Mouse (Mus musculus): ENCODE measurements around the gene Mast4. TPM values are rescaled to one million over a fixed set of nuclear protein-coding genes. Genes with fewer than 3 reads are reported as not detected.
A peak's percentile ranks its signal among the peaks of the same experiment; 100 is the strongest.

The Mast4 gene
- polyA plus RNA-seq, 1 experiment from 2014 or later: 19.5 TPM

- no peaks in the 10 kb centered on the region for H3K4me1 ChIP-seq (ENCODE audit: control insufficient read depth, insufficient read depth, low read length)
- H3K9ac ChIP-seq (ENCODE audit: low read length): no peak overlapping the region
- H3K27me3 ChIP-seq (ENCODE audit: control insufficient read depth, insufficient read depth, low read length): no peaks in the 10 kb centered on the region
- no peaks in the 10 kb centered on the region for H3K9me3 ChIP-seq (ENCODE audit: control insufficient read depth, low read length)
- H3K27ac ChIP-seq (ENCODE audit: low read depth, low read length): no peak overlapping the region
- H3K4me2 ChIP-seq (ENCODE audit: low read depth): no peak overlapping the region
- no peak overlapping the region for H3K4me3 ChIP-seq (ENCODE audit: low read depth, low read length)
- no peaks in the 10 kb centered on the region for H3K36me3 ChIP-seq (ENCODE audit: control insufficient read depth, insufficient read depth, low read length)
- DNase-seq (ENCODE audit: low spot score) (no peak), ATAC-seq (ENCODE audit: insufficient read depth, low FRiP score, low TSS enrichment) (no peak)
- 60% methylated on average over 11 of the region's 11 CpGs for WGBS
Measured at GRCm38 (mm10) chr13:102989616-102990015, 344.7 kb downstream of the Mast4 start.

GRCm38 (mm10) chr13:102988976-102989375 is 345.3 kb downstream of the Mast4 start:
- Histone ChIP-seq H3K4me2 (ENCODE audit: low read depth) (no peak overlapping the region), H3K9me3 (ENCODE audit: control insufficient read depth, low read length) (no peaks in the 10 kb centered on the region), H3K4me1 (ENCODE audit: control insufficient read depth, insufficient read depth, low read length) (no peaks in the 10 kb centered on the region), H3K9ac (ENCODE audit: low read length) (no peak overlapping the region), H3K27me3 (ENCODE audit: control insufficient read depth, insufficient read depth, low read length) (no peaks in the 10 kb centered on the region), H3K36me3 (ENCODE audit: control insufficient read depth, insufficient read depth, low read length) (no peaks in the 10 kb centered on the region), H3K4me3 (ENCODE audit: low read depth, low read length) (no peak overlapping the region), H3K27ac (ENCODE audit: low read depth, low read length) (no peak overlapping the region)
- DNase-seq (ENCODE audit: low spot score): no peak
- ATAC-seq (ENCODE audit: insufficient read depth, low FRiP score, low TSS enrichment): no peak
- 94% methylated on average over 4 of the region's 4 CpGs for WGBS

- Histone ChIP-seq H3K4me2 (ENCODE audit: low read depth) (no peak overlapping the region), H3K27me3 (ENCODE audit: control insufficient read depth, insufficient read depth, low read length) (no peaks in the 10 kb centered on the region), H3K9ac (ENCODE audit: low read length) (no peak overlapping the region), H3K4me3 (ENCODE audit: low read depth, low read length) (no peak overlapping the region), H3K4me1 (ENCODE audit: control insufficient read depth, insufficient read depth, low read length) (no peaks in the 10 kb centered on the region), H3K27ac (ENCODE audit: low read depth, low read length) (no peak overlapping the region), H3K9me3 (ENCODE audit: control insufficient read depth, low read length) (no peaks in the 10 kb centered on the region), H3K36me3 (ENCODE audit: control insufficient read depth, insufficient read depth, low read length) (no peaks in the 10 kb centered on the region)
- ATAC-seq (ENCODE audit: insufficient read depth, low FRiP score, low TSS enrichment) (no peak), DNase-seq (ENCODE audit: low spot score) (no peak)
- WGBS: 77% methylated on average over 11 of the region's 11 CpGs
Measured at GRCm38 (mm10) chr13:102988251-102988895, 345.9 kb downstream of the Mast4 start.

GRCm38 (mm10) chr13:102984550-102984949 is 349.7 kb downstream of the Mast4 start:
- no peaks in the 10 kb centered on the region for H3K36me3 ChIP-seq (ENCODE audit: control insufficient read depth, insufficient read depth, low read length)
- H3K4me2 ChIP-seq (ENCODE audit: low read depth): no peak overlapping the region
- H3K9me3 ChIP-seq (ENCODE audit: control insufficient read depth, low read length): no peaks in the 10 kb centered on the region
- no peak overlapping the region for H3K4me3 ChIP-seq (ENCODE audit: low read depth, low read length)
- ATAC-seq (ENCODE audit: insufficient read depth, low FRiP score, low TSS enrichment): no peak
- WGBS: 94% methylated on average over 4 of the region's 4 CpGs
- no peak overlapping the region for H3K27ac ChIP-seq (ENCODE audit: low read depth, low read length)
- DNase-seq (ENCODE audit: low spot score): no peak
- no peaks in the 10 kb centered on the region for H3K27me3 ChIP-seq (ENCODE audit: control insufficient read depth, insufficient read depth, low read length)
- H3K4me1 ChIP-seq (ENCODE audit: control insufficient read depth, insufficient read depth, low read length): no peaks in the 10 kb centered on the region
- no peak overlapping the region for H3K9ac ChIP-seq (ENCODE audit: low read length)

GRCm38 (mm10) chr13:102973853-102974252 is 360.4 kb downstream of the Mast4 start:
- Histone ChIP-seq H3K27ac (ENCODE audit: low read depth, low read length) (no peak overlapping the region), H3K9me3 (ENCODE audit: control insufficient read depth, low read length) (no peaks in the 10 kb centered on the region), H3K4me3 (ENCODE audit: low read depth, low read length) (no peak overlapping the region), H3K4me2 (ENCODE audit: low read depth) (no peak overlapping the region), H3K27me3 (ENCODE audit: control insufficient read depth, insufficient read depth, low read length) (no peaks in the 10 kb centered on the region), H3K36me3 (ENCODE audit: control insufficient read depth, insufficient read depth, low read length) (no peaks in the 10 kb centered on the region), H3K9ac (ENCODE audit: low read length) (no peak overlapping the region), H3K4me1 (ENCODE audit: control insufficient read depth, insufficient read depth, low read length) (no peaks in the 10 kb centered on the region)
- DNase-seq (ENCODE audit: low spot score) (no peak), ATAC-seq (ENCODE audit: insufficient read depth, low FRiP score, low TSS enrichment) (no peak)
- 88% methylated on average over 5 of the region's 5 CpGs for WGBS

GRCm38 (mm10) chr13:102963471-102963870 is 370.8 kb downstream of the Mast4 start:
- H3K4me3 ChIP-seq (ENCODE audit: low read depth, low read length): no peak overlapping the region
- no peaks in the 10 kb centered on the region for H3K4me1 ChIP-seq (ENCODE audit: control insufficient read depth, insufficient read depth, low read length)
- 94% methylated on average over 6 of the region's 6 CpGs for WGBS
- H3K36me3 ChIP-seq (ENCODE audit: control insufficient read depth, insufficient read depth, low read length): no peaks in the 10 kb centered on the region
- H3K27me3 ChIP-seq (ENCODE audit: control insufficient read depth, insufficient read depth, low read length): no peaks in the 10 kb centered on the region
- no peak overlapping the region for H3K9ac ChIP-seq (ENCODE audit: low read length)
- DNase-seq (ENCODE audit: low spot score) (no peak), ATAC-seq (ENCODE audit: insufficient read depth, low FRiP score, low TSS enrichment) (no peak)
- no peak overlapping the region for H3K27ac ChIP-seq (ENCODE audit: low read depth, low read length)
- no peak overlapping the region for H3K4me2 ChIP-seq (ENCODE audit: low read depth)
- no peaks in the 10 kb centered on the region for H3K9me3 ChIP-seq (ENCODE audit: control insufficient read depth, low read length)

- 52% methylated on average over 19 of the region's 19 CpGs for WGBS
- H3K27ac ChIP-seq (ENCODE audit: low read depth, low read length): no peak overlapping the region
- peak overlapping the region; percentile 40 for H3K4me2 ChIP-seq (ENCODE audit: low read depth)
- H3K4me1 ChIP-seq (ENCODE audit: control insufficient read depth, insufficient read depth, low read length): peaks cover 2% of the 10 kb centered on the region; the same call in 1 of the 2 replicates
- H3K9ac ChIP-seq (ENCODE audit: low read length): peak overlapping the region; percentile 20; the same call in 1 of the 2 replicates
- H3K9me3 ChIP-seq (ENCODE audit: control insufficient read depth, low read length): no peaks in the 10 kb centered on the region
- DNase-seq (ENCODE audit: low spot score) (no peak), ATAC-seq (ENCODE audit: insufficient read depth, low FRiP score, low TSS enrichment) (no peak)
- peak overlapping the region; percentile 15; the same call in 1 of the 2 replicates for H3K4me3 ChIP-seq (ENCODE audit: low read depth, low read length)
- H3K36me3 ChIP-seq (ENCODE audit: control insufficient read depth, insufficient read depth, low read length): no peaks in the 10 kb centered on the region
- H3K27me3 ChIP-seq (ENCODE audit: control insufficient read depth, insufficient read depth, low read length): no peaks in the 10 kb centered on the region
Measured at GRCm38 (mm10) chr13:102958273-102959270, 375.7 kb downstream of the Mast4 start.

GRCm38 (mm10) chr13:102957508-102958272 is 376.6 kb downstream of the Mast4 start:
- H3K4me2 ChIP-seq (ENCODE audit: low read depth): peak overlapping the region; percentile 40
- H3K27me3 ChIP-seq (ENCODE audit: control insufficient read depth, insufficient read depth, low read length): no peaks in the 10 kb centered on the region
- no peaks in the 10 kb centered on the region for H3K36me3 ChIP-seq (ENCODE audit: control insufficient read depth, insufficient read depth, low read length)
- ATAC-seq (ENCODE audit: insufficient read depth, low FRiP score, low TSS enrichment): peak; percentile 83
- peaks cover 2% of the 10 kb centered on the region; the same call in 1 of the 2 replicates for H3K4me1 ChIP-seq (ENCODE audit: control insufficient read depth, insufficient read depth, low read length)
- no peaks in the 10 kb centered on the region for H3K9me3 ChIP-seq (ENCODE audit: control insufficient read depth, low read length)
- H3K27ac ChIP-seq (ENCODE audit: low read depth, low read length): 0 out of 2 replicates have a peak overlapping the region, but pooled peaks have one; percentile 23
- H3K9ac ChIP-seq (ENCODE audit: low read length): peak overlapping the region; percentile 26; the same call in 1 of the 2 replicates
- peak; percentile 60 for DNase-seq (ENCODE audit: low spot score)
- 3% methylated on average over 15 of the region's 15 CpGs for WGBS
- peak overlapping the region; percentile 15; the same call in 1 of the 2 replicates for H3K4me3 ChIP-seq (ENCODE audit: low read depth, low read length)
